Mouse (Mus musculus) megakaryocyte, embryonic 14.5 days (primary cell): Measurements from ENCODE around the gene Gm45844.

Source experiments
- FLI1 ChIP-seq: IDR thresholded peaks from 2 replicates; pipeline ENCODE4 v1.6.1; 2012; ENCODE audit warnings: low read length, inconsistent platforms, mixed read lengths
- GATA1 ChIP-seq: IDR thresholded peaks from 3 replicates; pipeline ENCODE4 v1.6.1; 2012; ENCODE audit warnings: mixed read lengths, low read length, inconsistent platforms, borderline replicate concordance

- TF ChIP-seq GATA1, result no peak
- no peak for TF ChIP-seq FLI1
These were observed 17.5 kb upstream of the Gm45844 start for GRCm38 (mm10) chr7:7295595-7295994.
